Mouse (Mus musculus) limb, embryonic 12.5 days (tissue): ENCODE results near the gene Clptm1l. TPM values are rescaled to one million over a fixed set of nuclear protein-coding genes. Genes with fewer than 3 reads are reported as not detected.

Experiments
- ATAC-seq: fragments of 200-750 bp; cut with Nextera tagmentation; 2 replicates; pipeline ENCODE4 v1.8.0; 2017; ENCODE audit warnings: low read depth, moderate TSS enrichment; ENCODE audit not compliant: insufficient number of reproducible peaks, insufficient read depth, low FRiP score, low TSS enrichment
- H3K27ac ChIP-seq: fragments of 300-500 bp; sonication (generic); 2 replicates; pipeline ENCODE4 v1.5.1; 2016; ENCODE audit warnings: mild to moderate bottlenecking, moderate library complexity
- H3K27me3 ChIP-seq: fragments of 300-500 bp; sonication (generic); 2 replicates; pipeline ENCODE4 v1.6.1; 2016; ENCODE audit warnings: mild to moderate bottlenecking, moderate library complexity
- H3K36me3 ChIP-seq: fragments of 300-500 bp; sonication (generic); 2 replicates; pipeline ENCODE4 v1.6.1; 2016; ENCODE audit warnings: mild to moderate bottlenecking, moderate library complexity
- H3K4me1 ChIP-seq: fragments of 300-500 bp; sonication (generic); replicated peaks from 2 replicates; pipeline ENCODE4 v1.6.1; 2016
- H3K4me2 ChIP-seq: fragments of 300-500 bp; sonication (generic); 2 replicates; pipeline ENCODE4 v1.6.1; 2016; ENCODE audit warnings: mild to moderate bottlenecking, moderate library complexity
- H3K4me3 ChIP-seq: fragments of 300-500 bp; sonication (generic); replicated peaks from 2 replicates; pipeline ENCODE4 v1.5.1; 2016; ENCODE audit warnings: mild to moderate bottlenecking
- H3K9ac ChIP-seq: fragments of 300-500 bp; sonication (generic); replicated peaks from 2 replicates; pipeline ENCODE4 v1.6.1; 2016; ENCODE audit warnings: mild to moderate bottlenecking, moderate library complexity
- H3K9me3 ChIP-seq: fragments of 300-500 bp; sonication (generic); 2 replicates; pipeline ENCODE4 v1.6.1; 2016; ENCODE audit warnings: mild to moderate bottlenecking, moderate library complexity
- WGBS: fragments of 180-500 bp; shearing (Covaris S2); methylation state at CpG from one replicate; pipeline ENCODE4 v1.1.7; 2016; 5-methylcytosine and 5-hydroxymethylcytosine counted together
- polyA plus RNA-seq: library from polyadenylated mRNA; unstranded; fragments of >200 nt; fragmentation: Nextera tagmentation; extraction: Ambion mirVana; gene quantifications from 2 replicates; pipeline ENCODE4 v1.2.1, GENCODE M21; 2016

The Clptm1l gene
- 116 and 121 TPM in 2 replicates for polyA plus RNA-seq

DNA sequence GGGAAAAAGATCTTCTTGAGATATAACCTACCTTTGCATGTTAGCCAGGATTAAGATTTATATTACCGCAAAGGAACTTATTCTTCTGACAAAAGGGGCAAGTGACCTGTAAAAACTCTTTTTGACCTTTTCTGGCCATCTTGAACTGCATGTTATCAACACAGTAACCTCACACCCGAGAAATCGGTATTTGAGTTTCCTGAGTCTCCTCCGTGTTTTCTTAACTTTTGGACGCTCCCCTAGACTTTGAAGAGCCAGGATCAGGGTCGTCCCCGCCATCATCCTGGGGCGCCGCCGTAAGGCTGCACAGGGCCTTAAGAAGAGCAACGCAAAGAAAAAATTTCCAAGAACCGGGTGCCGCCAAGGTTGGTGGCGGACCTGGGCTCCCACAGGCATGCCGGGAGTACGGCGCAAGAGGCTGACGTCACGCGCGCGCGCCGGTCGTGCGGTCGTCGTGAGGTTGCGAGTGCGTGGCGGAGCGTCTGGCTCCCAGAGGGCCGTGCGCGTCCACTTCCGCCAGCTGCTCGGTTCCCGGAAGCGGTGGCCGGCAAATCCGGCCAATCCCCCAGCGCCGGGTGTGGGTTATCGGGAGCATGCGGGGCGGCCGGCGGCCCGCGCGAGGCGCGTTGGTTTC is at the start of gene Clptm1l:
Gene Clptm1l, plus strand, starts transcription at position 485 of the 634 bp plus-strand sequence.
- peak; percentile 92 for ATAC-seq
- Histone ChIP-seq H3K27me3 (no peaks in the 10 kb centered on the region), H3K27ac (peak within 1 kb of the TSS; percentile 73), H3K4me3 (peak within 1 kb of the TSS; percentile 89), H3K4me1 (peaks cover 17% of the 10 kb centered on the region), H3K36me3 (peaks cover 33% of the 10 kb centered on the region), H3K9me3 (no peaks in the 10 kb centered on the region), H3K4me2 (peak within 1 kb of the TSS; percentile 92), H3K9ac (peak within 1 kb of the TSS; percentile 81)
- WGBS = under 1% methylated on average over 53 of the region's 53 CpGs

DNA sequence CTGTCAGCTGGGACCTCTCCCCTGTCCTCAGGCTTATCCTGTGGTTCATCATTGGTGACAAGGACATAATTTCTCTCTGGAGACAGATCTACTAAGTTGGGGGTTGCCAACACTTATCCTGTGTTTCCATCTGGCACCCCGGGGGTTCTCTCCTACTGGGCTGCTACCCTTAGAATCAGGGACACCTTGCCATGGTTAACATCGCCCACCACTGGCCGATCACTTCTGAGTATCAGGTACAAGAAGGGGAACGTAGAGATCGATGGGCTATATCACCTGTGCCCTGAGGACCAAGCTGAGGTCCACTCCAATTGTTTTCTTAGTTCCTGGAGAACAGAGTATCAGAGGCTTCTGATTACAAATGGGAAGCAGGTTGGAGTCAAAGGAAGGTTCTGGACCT is 39.6 kb upstream of the Clptm1l start:
- Histone ChIP-seq H3K4me2 (no peak overlapping the region), H3K9ac (no peak overlapping the region), H3K4me3 (no peak overlapping the region), H3K36me3 (no peaks in the 10 kb centered on the region), H3K27me3 (peaks cover 17% of the 10 kb centered on the region), H3K4me1 (no peaks in the 10 kb centered on the region), H3K27ac (no peak overlapping the region), H3K9me3 (no peaks in the 10 kb centered on the region)
- 88% methylated on average over 5 of the region's 5 CpGs for WGBS
- ATAC-seq = no peak

DNA sequence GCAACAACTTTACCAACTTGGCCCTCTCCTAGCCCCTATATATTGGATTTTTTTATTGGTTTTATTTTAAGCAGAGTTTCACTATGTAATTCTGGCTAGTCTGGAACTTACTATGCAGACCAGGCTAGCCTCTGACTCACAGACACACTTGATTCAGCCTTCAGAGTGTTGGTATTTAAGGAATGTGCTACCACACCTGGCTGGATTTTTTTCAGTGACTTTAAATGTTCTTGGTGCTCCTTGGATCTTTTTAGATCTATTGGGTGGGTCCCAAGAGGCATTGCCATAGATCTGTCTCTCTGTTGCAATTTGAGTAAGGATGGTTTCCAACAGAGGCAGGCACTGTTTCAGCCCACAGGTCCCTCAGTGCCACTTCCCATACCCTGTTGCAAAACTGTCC is 28.8 kb upstream of the Clptm1l start:
- no peaks in the 10 kb centered on the region for H3K36me3 ChIP-seq
- no peak overlapping the region for H3K9ac ChIP-seq
- no peak for ATAC-seq
- H3K4me2 ChIP-seq = no peak overlapping the region
- no peak overlapping the region for H3K27ac ChIP-seq
- H3K4me3 ChIP-seq = no peak overlapping the region
- H3K27me3 ChIP-seq = peaks cover 3% of the 10 kb centered on the region; the same call in 1 of the 2 replicates
- H3K4me1 ChIP-seq = no peaks in the 10 kb centered on the region
- no peaks in the 10 kb centered on the region for H3K9me3 ChIP-seq

DNA sequence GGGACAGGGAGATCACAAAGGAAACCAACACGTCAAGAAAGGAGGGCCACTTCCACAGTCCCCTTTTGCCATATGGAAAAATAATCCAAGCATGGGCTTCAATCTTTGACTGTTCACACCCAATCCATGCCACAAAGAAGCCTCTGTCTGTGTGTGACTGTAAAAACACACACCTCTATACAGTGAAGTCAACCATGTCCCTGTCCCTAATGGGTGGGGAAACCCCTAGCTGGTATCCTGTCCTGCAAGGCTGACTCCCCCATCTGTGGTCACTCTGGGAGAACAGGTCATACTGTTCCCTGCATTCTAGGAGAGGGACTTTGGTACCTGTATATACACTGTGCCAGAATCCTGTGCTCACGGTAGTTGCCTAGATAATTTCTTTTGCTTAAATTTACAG is 26.5 kb upstream of the Clptm1l start:
- Histone ChIP-seq H3K4me3 (no peak overlapping the region), H3K27ac (no peak overlapping the region), H3K4me1 (no peaks in the 10 kb centered on the region), H3K9ac (no peak overlapping the region), H3K36me3 (no peaks in the 10 kb centered on the region), H3K27me3 (peaks cover 3% of the 10 kb centered on the region; the same call in 1 of the 2 replicates), H3K4me2 (no peak overlapping the region), H3K9me3 (no peaks in the 10 kb centered on the region)
- WGBS = 69% methylated on average over 2 of the region's 2 CpGs
- ATAC-seq = no peak

DNA sequence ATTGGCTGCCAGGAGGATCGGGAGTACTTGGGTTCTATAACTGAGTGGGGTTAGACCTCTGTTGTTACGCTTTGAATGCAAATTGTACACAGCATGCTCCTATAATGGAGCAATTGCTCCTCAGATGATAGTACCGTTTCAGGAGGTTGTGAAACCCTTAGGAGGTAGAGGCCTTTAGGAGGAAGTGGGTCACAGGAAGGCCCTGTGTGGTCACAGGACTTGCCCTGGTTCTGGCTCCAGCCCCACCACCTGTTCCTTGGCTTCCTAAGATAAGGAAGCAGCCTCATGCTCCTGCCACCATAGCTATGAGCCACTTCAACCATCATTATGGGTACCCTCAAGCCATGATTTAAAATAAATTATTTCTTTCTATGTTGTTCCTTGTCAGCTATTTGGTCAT is 12.3 kb upstream of the Clptm1l start:
- ATAC-seq = no peak
- Histone ChIP-seq H3K4me2 (no peak overlapping the region), H3K27ac (no peak overlapping the region), H3K27me3 (peaks cover 13% of the 10 kb centered on the region; the same call in 1 of the 2 replicates), H3K9me3 (no peaks in the 10 kb centered on the region), H3K4me1 (no peaks in the 10 kb centered on the region), H3K36me3 (no peaks in the 10 kb centered on the region), H3K4me3 (no peak overlapping the region), H3K9ac (no peak overlapping the region)
- WGBS = 87% methylated on average over 3 of the region's 3 CpGs

DNA sequence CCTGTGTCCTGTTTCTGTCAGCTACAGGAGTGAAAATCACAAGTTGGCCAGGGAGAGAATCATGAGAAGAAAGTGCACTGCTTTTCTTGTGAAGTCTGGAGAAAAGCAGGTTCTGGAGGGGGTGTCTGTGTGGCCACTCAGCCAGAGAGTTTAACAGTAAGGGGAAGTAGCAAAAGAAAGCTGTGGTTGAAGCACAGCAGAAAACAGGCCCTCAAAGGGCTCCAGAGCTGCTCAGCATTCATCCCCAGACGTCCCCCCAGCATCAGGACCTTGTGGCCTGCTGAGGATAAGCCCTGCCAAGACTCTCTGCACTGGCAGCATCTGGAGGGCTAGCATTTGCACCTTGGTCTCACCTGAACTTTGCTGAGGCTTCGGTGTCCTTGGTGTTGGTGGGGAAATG is 11.3 kb upstream of the Clptm1l start:
- 38% methylated on average over 2 of the region's 2 CpGs for WGBS
- no peak for ATAC-seq
- H3K9me3 ChIP-seq = no peaks in the 10 kb centered on the region
- H3K27ac ChIP-seq = no peak overlapping the region
- no peak overlapping the region for H3K4me3 ChIP-seq
- H3K27me3 ChIP-seq = peaks cover 15% of the 10 kb centered on the region; the same call in 1 of the 2 replicates
- H3K9ac ChIP-seq = no peak overlapping the region
- no peaks in the 10 kb centered on the region for H3K4me1 ChIP-seq
- H3K4me2 ChIP-seq = no peak overlapping the region
- no peaks in the 10 kb centered on the region for H3K36me3 ChIP-seq

DNA sequence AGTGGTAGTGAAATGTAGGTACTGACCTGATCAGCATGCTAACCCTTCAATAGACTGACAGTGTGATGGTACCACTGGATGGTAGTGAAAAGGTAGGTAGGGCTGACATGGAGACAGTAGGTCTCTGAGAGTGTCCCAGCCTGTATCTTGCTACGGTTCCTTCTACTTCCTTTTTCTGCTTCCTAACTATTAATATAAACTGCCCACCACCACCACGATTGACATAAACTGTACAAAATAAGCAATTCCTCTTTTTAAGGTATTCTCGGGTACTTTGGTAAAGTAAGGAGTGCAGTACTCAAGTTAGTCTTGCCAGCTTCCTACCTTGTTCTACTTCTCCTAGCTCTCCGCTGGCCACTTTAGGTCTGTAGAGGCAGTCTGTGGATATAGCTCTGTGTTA is 7.5 kb upstream of the Clptm1l start:
- no peaks in the 10 kb centered on the region for H3K36me3 ChIP-seq
- H3K9me3 ChIP-seq = no peaks in the 10 kb centered on the region
- H3K27me3 ChIP-seq = peaks cover 12% of the 10 kb centered on the region; the same call in 1 of the 2 replicates
- no peak overlapping the region for H3K9ac ChIP-seq
- 78% methylated on average over 4 of the region's 4 CpGs for WGBS
- no peak overlapping the region for H3K4me3 ChIP-seq
- no peak for ATAC-seq
- H3K4me2 ChIP-seq = no peak overlapping the region
- no peaks in the 10 kb centered on the region for H3K4me1 ChIP-seq
- H3K27ac ChIP-seq = no peak overlapping the region

DNA sequence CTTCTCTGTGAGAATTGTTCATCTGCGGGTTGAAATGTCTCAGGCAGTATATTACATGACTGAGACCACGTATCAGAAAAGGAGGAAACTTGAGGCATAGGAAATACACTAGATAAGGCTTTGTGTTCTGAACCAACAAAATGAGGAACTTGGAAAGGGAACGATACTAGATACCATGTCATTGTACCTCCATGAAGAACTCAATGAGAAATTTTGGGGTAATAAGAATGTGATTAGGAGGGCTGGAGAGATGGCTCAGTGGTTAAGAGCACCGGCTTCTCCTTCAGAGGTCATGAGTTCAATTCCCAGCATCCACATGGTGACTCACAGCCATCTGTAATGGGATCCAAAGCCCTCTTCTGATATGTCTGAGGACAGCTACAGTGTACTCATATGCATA is 3.6 kb upstream of the Clptm1l start:
- Histone ChIP-seq H3K4me3 (no peak overlapping the region), H3K9me3 (no peaks in the 10 kb centered on the region), H3K27ac (no peak overlapping the region), H3K4me1 (peaks cover 13% of the 10 kb centered on the region), H3K27me3 (peaks cover 8% of the 10 kb centered on the region; the same call in 1 of the 2 replicates), H3K4me2 (no peak overlapping the region), H3K36me3 (no peaks in the 10 kb centered on the region), H3K9ac (no peak overlapping the region)
- WGBS = 81% methylated on average over 4 of the region's 4 CpGs
- no peak for ATAC-seq

DNA sequence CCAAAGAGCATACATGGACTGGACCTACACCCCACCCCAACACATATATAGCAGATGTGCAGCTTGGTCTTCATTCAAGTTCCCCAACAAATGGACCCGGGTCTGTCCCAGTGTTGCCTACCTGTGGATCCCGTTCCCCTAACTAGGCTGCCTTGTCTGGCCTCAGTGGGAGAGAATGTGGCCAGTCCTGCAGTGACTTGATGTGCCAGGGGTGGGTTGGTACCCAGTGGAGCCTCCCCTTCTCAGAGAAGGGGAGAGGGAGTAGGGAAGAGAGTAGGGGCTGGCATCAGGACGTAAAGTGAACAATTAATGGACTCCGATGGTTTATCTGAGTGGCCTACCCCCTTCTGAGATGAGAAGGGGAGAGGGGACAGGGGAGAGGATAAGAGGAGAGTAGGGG is 760 bp upstream of the Clptm1l start:
- 50% methylated on average over 4 of the region's 4 CpGs for WGBS
- ATAC-seq = no peak
- Histone ChIP-seq H3K27ac (no peak overlapping the region), H3K4me1 (peaks cover 17% of the 10 kb centered on the region), H3K27me3 (no peaks in the 10 kb centered on the region), H3K9me3 (no peaks in the 10 kb centered on the region), H3K9ac (peak overlapping the region; percentile 81), H3K36me3 (peaks cover 27% of the 10 kb centered on the region), H3K4me2 (peak overlapping the region; percentile 92), H3K4me3 (peak overlapping the region; percentile 89)

DNA sequence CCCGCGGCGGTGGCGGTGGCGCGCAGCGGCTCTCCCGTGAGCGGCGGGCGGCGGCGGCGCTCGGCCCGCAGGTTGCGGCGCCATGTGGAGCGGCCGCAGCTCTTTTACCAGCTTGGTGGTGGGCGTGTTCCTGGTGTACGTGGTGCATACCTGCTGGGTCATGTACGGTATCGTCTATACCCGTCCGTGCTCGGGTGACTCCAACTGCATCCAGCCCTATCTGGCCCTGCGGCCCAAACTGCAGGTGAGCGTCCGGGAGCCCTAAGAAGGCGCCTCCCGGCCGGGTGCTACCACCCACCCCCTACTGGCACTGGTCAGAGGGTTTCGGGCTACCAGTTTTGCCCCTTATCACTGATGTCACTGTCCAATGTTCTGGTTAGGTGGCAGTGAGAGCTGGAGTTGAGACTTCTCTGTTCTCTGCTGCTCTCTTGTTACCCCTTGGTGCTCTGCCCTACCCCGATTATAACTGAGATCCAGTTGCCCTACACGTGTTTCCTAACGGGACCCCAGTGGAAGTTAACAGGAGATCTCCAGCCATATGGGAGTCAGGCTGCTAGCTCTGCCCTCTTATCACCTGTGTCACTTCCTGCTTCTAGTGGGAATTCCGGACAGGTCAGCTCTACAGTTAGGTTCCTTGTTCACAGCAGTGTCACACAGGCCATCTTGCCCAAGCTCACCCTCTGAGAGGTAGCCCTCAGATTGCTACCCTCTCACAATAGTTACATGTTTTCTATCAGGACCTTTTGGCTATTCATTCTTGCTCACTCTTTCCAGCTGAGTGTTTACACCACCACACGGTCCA is 551 bp downstream of the Clptm1l start:
- Histone ChIP-seq H3K36me3 (peaks cover 40% of the 10 kb centered on the region), H3K4me1 (peaks cover 17% of the 10 kb centered on the region), H3K27me3 (no peaks in the 10 kb centered on the region), H3K27ac (0 out of 2 replicates have a peak overlapping the region, but pooled peaks have one; percentile 45), H3K4me2 (peak overlapping the region; percentile 92), H3K9ac (peak overlapping the region; percentile 81), H3K4me3 (peak overlapping the region; percentile 89), H3K9me3 (no peaks in the 10 kb centered on the region)
- ATAC-seq = peak; percentile 86
- 4% methylated on average over 34 of the region's 39 CpGs for WGBS

DNA sequence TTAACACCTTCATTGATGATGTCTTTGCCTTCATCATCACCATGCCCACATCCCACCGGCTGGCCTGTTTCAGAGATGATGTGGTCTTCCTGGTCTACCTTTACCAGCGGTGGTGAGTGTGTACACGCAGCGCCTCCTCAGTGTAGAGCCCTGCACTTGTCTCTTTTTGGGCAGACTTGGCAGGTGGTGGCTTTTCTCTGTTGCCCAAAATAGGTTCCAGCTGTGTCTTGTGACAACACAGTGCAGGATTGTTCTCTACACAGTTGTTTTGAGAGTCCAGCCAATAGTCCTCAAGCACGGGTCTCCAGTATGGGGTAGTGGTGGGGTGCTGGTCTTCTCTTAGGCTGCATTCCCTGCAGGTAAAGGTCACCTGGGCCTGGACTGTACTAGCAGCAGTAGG is 14.6 kb downstream of the Clptm1l start:
- Histone ChIP-seq H3K9me3 (no peaks in the 10 kb centered on the region), H3K4me3 (no peak overlapping the region), H3K36me3 (peaks cover 87% of the 10 kb centered on the region), H3K4me1 (no peaks in the 10 kb centered on the region), H3K27me3 (no peaks in the 10 kb centered on the region), H3K4me2 (no peak overlapping the region), H3K27ac (no peak overlapping the region), H3K9ac (no peak overlapping the region)
- ATAC-seq = no peak
- 94% methylated on average over 5 of the region's 5 CpGs for WGBS
